Mouse (Mus musculus) lung, embryonic 15.5 days (tissue): Measurements from ENCODE around the gene Srek1ip1. TPM values are rescaled to one million over a fixed set of nuclear protein-coding genes. Genes with fewer than 3 reads are reported as not detected.

Source experiments
- ATAC-seq: fragments of 200-750 bp; cut with Nextera tagmentation; 2 replicates; pipeline ENCODE4 v1.8.0; 2017; ENCODE audit warnings: moderate number of reproducible peaks, borderline replicate concordance; ENCODE audit not compliant: low FRiP score, low TSS enrichment; ENCODE audit errors: extremely low read depth
- H3K27ac ChIP-seq: fragments of 300-500 bp; sonication (generic); 2 replicates; pipeline ENCODE4 v1.5.1; 2015; ENCODE audit warnings: moderate library complexity, mild to moderate bottlenecking, inconsistent platforms
- H3K27me3 ChIP-seq: fragments of 300-500 bp; sonication (generic); 2 replicates; pipeline ENCODE4 v1.6.1; 2015; ENCODE audit warnings: inconsistent platforms
- H3K36me3 ChIP-seq: fragments of 300-500 bp; sonication (generic); 2 replicates; pipeline ENCODE4 v1.6.1; 2015; ENCODE audit warnings: inconsistent platforms
- H3K4me1 ChIP-seq: fragments of 300-500 bp; sonication (generic); 2 replicates; pipeline ENCODE4 v1.6.1; 2015; ENCODE audit warnings: inconsistent platforms
- H3K4me2 ChIP-seq: fragments of 300-500 bp; sonication (generic); 2 replicates; pipeline ENCODE4 v1.6.1; 2015; ENCODE audit warnings: inconsistent platforms, mild to moderate bottlenecking, moderate library complexity
- H3K4me3 ChIP-seq: fragments of 300-500 bp; sonication (generic); 2 replicates; pipeline ENCODE4 v1.5.1; 2015; ENCODE audit warnings: mild to moderate bottlenecking, inconsistent platforms
- H3K9ac ChIP-seq: fragments of 300-500 bp; sonication (generic); 2 replicates; pipeline ENCODE4 v1.6.1; 2015; ENCODE audit warnings: inconsistent platforms
- H3K9me3 ChIP-seq: fragments of 300-500 bp; sonication (generic); 2 replicates; pipeline ENCODE4 v1.6.1; 2016; ENCODE audit warnings: inconsistent platforms
- WGBS: fragments of 180-500 bp; shearing (Covaris S2); methylation state at CpG from one replicate; pipeline ENCODE4 v1.1.7; 2015; 5-methylcytosine and 5-hydroxymethylcytosine counted together
- polyA plus RNA-seq: library from polyadenylated mRNA; unstranded; fragments of >200 nt; fragmentation: Nextera tagmentation; extraction: Ambion mirVana; gene quantifications from 2 replicates; pipeline ENCODE4 v1.2.1, GENCODE M21; 2015

Srek1ip1 gene
- polyA plus RNA-seq, 1 experiment from 2014 or later: 23.0 TPM

DNA sequence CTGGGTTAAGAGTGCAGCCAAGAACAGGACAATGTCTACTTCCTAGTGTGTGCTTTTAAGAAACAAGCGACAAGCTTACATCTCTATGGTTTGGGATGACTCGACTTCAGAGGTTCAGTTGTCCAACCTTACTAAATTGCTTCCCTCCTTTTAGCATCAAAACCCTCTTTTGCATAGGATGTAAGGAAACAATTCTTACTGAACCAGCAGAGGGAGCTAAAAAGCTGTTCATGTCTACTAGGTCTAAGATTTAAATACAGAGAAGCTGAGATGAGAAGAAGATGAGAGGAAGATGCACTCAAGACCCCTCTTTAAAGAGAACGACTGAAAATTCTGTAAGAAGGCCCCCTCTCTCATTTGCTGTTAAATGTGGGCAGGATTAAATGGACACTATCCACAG lies 13.4 kb downstream of the Srek1ip1 start:
- H3K4me3 ChIP-seq: no peak overlapping the region
- 51% methylated on average over 3 of the region's 3 CpGs for WGBS
- H3K4me1 ChIP-seq: no peaks in the 10 kb centered on the region
- no peak overlapping the region for H3K27ac ChIP-seq
- H3K27me3 ChIP-seq: no peaks in the 10 kb centered on the region
- H3K36me3 ChIP-seq: peaks cover 29% of the 10 kb centered on the region
- H3K9ac ChIP-seq: no peak overlapping the region
- H3K4me2 ChIP-seq: no peak overlapping the region
- no peak for ATAC-seq
- H3K9me3 ChIP-seq: no peaks in the 10 kb centered on the region

DNA sequence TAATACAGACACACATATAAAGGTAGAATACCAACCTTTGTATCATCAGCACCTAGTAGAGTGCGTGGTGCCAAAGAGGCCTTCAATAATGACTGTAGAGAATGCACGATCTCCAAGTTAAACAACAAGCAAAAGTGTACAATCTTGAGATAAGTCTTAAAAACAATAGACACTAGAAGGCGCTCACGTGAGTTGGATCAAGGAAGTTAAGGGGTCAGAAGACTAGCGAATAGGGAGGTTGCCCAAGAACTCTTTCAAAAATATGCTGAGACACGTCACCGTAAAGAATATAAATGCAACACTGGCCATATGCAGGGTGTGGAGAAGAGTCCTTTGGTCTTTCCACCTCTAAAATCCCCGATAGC lies 24.0 kb downstream of the Srek1ip1 start:
- no peaks in the 10 kb centered on the region for H3K36me3 ChIP-seq
- H3K4me1 ChIP-seq: peaks cover 18% of the 10 kb centered on the region
- peak; percentile 8; the same call in 1 of the 2 replicates for ATAC-seq
- WGBS: 3% methylated on average over 8 of the region's 8 CpGs
- H3K27ac ChIP-seq: peak overlapping the region; percentile 79; the same call in 1 of the 2 replicates
- peak overlapping the region; percentile 81 for H3K9ac ChIP-seq
- H3K4me2 ChIP-seq: peak overlapping the region; percentile 62
- peak overlapping the region; percentile 71 for H3K4me3 ChIP-seq
- no peaks in the 10 kb centered on the region for H3K27me3 ChIP-seq
- H3K9me3 ChIP-seq: no peaks in the 10 kb centered on the region

- Histone ChIP-seq H3K9ac (peak within 1 kb of the TSS; percentile 81), H3K4me1 (peaks cover 18% of the 10 kb centered on the region), H3K9me3 (no peaks in the 10 kb centered on the region), H3K4me2 (peak within 1 kb of the TSS; percentile 62), H3K27me3 (no peaks in the 10 kb centered on the region), H3K36me3 (no peaks in the 10 kb centered on the region), H3K27ac (peak within 1 kb of the TSS; percentile 79), H3K4me3 (peak within 1 kb of the TSS; percentile 71)
- peak; percentile 94 for ATAC-seq
- under 1% methylated on average over 50 of the region's 50 CpGs for WGBS
Measured at GRCm38 (mm10) chr13:104816635-104817571, 24.6 kb downstream of the Srek1ip1 start, which contains the start of gene Cwc27. Gene Cwc27, minus strand, starts transcription at chr13:104817142.

DNA sequence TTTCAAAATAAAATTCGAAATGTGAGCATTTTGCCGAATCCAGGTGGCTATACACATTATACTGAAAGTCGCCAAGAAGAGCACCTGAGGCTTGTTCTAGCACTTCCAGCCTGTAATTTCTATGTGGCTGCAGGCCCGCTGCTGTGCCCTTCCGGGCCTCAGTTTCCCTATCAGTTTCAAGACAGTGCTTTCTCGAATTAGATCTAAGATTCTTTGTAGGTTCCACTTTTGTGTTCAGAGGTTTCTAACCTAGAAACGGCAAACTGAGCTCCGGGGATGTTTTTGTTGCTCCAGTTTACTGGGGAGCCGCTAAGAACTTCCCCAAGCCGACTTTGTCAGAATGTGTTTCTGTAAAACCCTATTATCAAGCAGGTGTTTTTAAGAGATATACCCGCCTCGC lies 25.4 kb downstream of the Srek1ip1 start:
- peaks cover 21% of the 10 kb centered on the region for H3K4me1 ChIP-seq
- H3K36me3 ChIP-seq: no peaks in the 10 kb centered on the region
- peak overlapping the region; percentile 62 for H3K4me2 ChIP-seq
- H3K9ac ChIP-seq: peak overlapping the region; percentile 81
- 47% methylated on average over 12 of the region's 12 CpGs for WGBS
- peak overlapping the region; percentile 71 for H3K4me3 ChIP-seq
- H3K9me3 ChIP-seq: no peaks in the 10 kb centered on the region
- H3K27ac ChIP-seq: no peak overlapping the region
- no peaks in the 10 kb centered on the region for H3K27me3 ChIP-seq
- no peak for ATAC-seq

DNA sequence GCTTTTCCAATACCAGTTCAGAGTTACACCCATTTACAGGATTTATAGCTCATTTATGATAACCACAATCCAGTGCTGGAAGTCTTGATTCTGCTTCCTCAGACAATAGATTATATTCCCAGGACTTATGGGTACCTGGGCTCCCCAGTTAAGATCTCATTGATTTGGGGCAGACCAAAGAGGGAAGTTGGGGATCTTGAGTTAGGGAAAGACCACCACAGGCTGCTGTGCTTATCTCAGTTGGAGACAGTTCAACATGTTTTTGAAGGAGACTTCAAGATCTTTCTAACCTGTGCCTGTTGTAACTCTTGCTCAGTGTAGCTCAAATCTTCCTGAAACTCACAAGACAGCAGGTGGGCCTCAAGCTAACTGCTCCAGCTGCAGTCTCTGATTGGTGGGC lies 28.9 kb downstream of the Srek1ip1 start:
- Histone ChIP-seq H3K9ac (no peak overlapping the region), H3K36me3 (no peaks in the 10 kb centered on the region), H3K27ac (no peak overlapping the region), H3K4me3 (no peak overlapping the region), H3K4me1 (peaks cover 11% of the 10 kb centered on the region), H3K9me3 (no peaks in the 10 kb centered on the region), H3K27me3 (no peaks in the 10 kb centered on the region), H3K4me2 (no peak overlapping the region)
- ATAC-seq: no peak

DNA sequence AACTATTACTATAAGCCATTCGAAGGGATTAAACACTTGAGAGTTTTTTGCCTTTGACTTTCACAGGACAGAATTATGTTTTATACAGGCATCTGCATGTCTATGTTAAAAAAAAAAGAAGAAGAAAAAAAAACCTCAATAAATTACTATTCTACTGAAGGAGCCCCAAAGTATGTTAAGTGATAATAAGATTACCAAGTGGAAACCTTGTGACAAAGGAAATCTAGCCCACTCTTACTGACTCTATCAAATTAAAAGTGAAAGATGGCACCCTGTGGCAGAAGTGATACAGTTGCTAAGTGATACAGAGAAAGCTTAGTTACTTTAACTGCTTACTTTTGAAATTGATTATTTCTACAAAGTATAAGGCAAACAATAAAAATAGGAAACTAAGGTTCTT lies 29.6 kb downstream of the Srek1ip1 start:
- WGBS: 92% methylated on average over 1 of the region's 1 CpGs
- Histone ChIP-seq H3K9ac (no peak overlapping the region), H3K4me3 (no peak overlapping the region), H3K27me3 (no peaks in the 10 kb centered on the region), H3K36me3 (peaks cover under 1% of the 10 kb centered on the region), H3K27ac (no peak overlapping the region), H3K9me3 (no peaks in the 10 kb centered on the region), H3K4me2 (no peak overlapping the region), H3K4me1 (peaks cover 11% of the 10 kb centered on the region)
- ATAC-seq: no peak

DNA sequence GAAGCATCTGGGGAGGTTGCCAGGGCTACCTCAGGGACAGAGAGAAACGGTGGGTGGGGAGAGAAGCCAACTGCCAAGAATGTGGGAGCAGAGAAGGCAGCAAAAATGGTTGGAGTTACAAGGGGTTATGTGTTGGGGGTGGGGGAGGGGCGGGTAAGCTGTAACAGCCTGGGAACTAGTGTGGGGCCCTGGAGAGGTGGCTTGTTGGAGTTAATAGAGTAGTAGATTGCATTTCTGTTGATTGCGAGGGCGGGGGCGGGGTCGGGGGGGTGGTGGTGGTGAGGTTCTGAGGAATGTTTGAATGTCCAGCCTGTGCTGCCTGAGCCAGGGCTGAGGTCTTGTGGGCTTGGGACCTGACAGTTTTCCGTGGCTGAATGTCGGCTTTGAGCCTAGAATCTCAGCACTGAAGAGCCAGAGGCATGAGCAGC lies 30.1 kb downstream of the Srek1ip1 start:
- Histone ChIP-seq H3K4me2 (no peak overlapping the region), H3K9me3 (no peaks in the 10 kb centered on the region), H3K9ac (no peak overlapping the region), H3K27ac (no peak overlapping the region), H3K36me3 (peaks cover 5% of the 10 kb centered on the region), H3K4me3 (no peak overlapping the region), H3K27me3 (no peaks in the 10 kb centered on the region), H3K4me1 (peaks cover 11% of the 10 kb centered on the region)
- 32% methylated on average over 8 of the region's 8 CpGs for WGBS
- ATAC-seq: no peak

- Histone ChIP-seq H3K4me3 (no peak overlapping the region), H3K9me3 (no peaks in the 10 kb centered on the region), H3K27me3 (no peaks in the 10 kb centered on the region), H3K27ac (no peak overlapping the region), H3K36me3 (peaks cover 27% of the 10 kb centered on the region), H3K4me2 (no peak overlapping the region), H3K4me1 (0 out of 2 replicates have a peak, but pooled peaks cover 3% of the 10 kb centered on the region), H3K9ac (no peak overlapping the region)
- no peak for ATAC-seq
- 76% methylated on average over 2 of the region's 2 CpGs for WGBS
Measured at GRCm38 (mm10) chr13:104825470-104825869, 33.2 kb downstream of the Srek1ip1 start.

DNA sequence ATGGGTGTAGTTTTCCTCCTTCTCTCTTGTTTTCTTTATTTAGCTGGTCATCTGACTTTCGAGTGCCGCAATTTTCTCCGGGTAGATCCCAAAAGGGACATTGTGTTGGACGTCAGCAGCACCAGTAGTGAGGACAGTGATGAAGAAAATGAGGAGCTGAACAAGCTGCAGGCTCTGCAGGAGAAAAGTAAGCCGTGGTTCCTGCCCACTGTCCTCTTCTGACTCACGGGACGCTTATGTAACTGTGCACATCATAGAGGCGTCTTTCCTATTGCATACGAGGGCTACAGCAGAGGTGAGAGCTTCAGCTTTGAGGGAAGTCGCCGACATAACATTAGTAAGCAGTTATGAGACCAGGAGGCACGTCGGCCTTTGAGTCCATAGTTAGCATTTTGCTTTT lies 40.5 kb downstream of the Srek1ip1 start:
- Histone ChIP-seq H3K9ac (no peak overlapping the region), H3K4me1 (no peaks in the 10 kb centered on the region), H3K36me3 (peaks cover 49% of the 10 kb centered on the region), H3K4me3 (no peak overlapping the region), H3K27me3 (no peaks in the 10 kb centered on the region), H3K4me2 (no peak overlapping the region), H3K9me3 (no peaks in the 10 kb centered on the region), H3K27ac (no peak overlapping the region)
- 92% methylated on average over 13 of the region's 13 CpGs for WGBS
- no peak for ATAC-seq

DNA sequence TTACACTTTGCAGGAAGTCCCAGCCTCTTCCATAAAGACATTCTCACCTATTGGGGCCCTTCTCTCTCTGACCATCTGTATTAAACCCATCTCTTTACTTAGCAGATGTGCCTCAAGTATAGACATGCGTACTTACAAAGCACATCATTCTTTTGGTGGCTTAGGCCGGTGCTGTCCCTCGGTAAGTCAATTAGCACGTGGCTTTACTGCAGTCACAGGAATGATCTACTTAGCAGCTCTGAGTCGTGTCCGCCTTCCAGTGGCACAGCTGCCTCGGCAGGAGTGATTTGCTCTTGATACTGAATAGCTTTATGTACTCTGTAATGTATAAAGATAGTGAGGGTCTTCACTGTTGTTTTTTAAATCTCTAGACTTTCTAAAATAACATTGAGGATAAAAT lies 45.3 kb downstream of the Srek1ip1 start:
- no peak for ATAC-seq
- Histone ChIP-seq H3K9me3 (no peaks in the 10 kb centered on the region), H3K27ac (no peak overlapping the region)

DNA sequence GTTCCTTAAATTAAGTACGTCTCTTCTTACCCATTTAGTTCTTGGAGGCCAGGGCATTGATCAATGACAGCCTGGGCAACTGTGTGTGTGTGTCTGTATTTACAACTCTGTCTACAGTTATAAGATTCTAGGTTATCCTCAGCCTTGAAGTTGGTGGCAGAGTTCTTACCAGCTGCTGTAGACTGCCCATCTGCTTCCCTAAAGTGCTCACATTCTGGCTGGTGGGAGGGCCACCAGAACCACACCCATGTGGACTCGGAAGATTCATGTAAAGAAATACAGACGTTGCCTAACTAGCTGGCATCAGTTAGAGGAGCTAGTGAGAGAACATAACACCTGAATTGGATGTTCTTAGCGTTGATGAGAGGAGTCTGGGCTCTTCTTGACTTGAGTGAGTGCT lies 49.7 kb downstream of the Srek1ip1 start:
- Histone ChIP-seq H3K4me1 (no peaks in the 10 kb centered on the region), H3K9ac (no peak overlapping the region), H3K4me3 (no peak overlapping the region), H3K36me3 (peaks cover 7% of the 10 kb centered on the region), H3K9me3 (no peaks in the 10 kb centered on the region), H3K4me2 (no peak overlapping the region), H3K27me3 (no peaks in the 10 kb centered on the region), H3K27ac (no peak overlapping the region)
- WGBS: 51% methylated on average over 4 of the region's 4 CpGs
- no peak for ATAC-seq

More for the DNA sequence above, 45.3 kb downstream of the Srek1ip1 start:
- peaks cover 32% of the 10 kb centered on the region for H3K36me3 ChIP-seq
- no peak overlapping the region for H3K4me3 ChIP-seq
- 71% methylated on average over 7 of the region's 7 CpGs for WGBS
- H3K27me3 ChIP-seq: no peaks in the 10 kb centered on the region
- no peak overlapping the region for H3K9ac ChIP-seq
- H3K4me2 ChIP-seq: no peak overlapping the region
- no peaks in the 10 kb centered on the region for H3K4me1 ChIP-seq

DNA sequence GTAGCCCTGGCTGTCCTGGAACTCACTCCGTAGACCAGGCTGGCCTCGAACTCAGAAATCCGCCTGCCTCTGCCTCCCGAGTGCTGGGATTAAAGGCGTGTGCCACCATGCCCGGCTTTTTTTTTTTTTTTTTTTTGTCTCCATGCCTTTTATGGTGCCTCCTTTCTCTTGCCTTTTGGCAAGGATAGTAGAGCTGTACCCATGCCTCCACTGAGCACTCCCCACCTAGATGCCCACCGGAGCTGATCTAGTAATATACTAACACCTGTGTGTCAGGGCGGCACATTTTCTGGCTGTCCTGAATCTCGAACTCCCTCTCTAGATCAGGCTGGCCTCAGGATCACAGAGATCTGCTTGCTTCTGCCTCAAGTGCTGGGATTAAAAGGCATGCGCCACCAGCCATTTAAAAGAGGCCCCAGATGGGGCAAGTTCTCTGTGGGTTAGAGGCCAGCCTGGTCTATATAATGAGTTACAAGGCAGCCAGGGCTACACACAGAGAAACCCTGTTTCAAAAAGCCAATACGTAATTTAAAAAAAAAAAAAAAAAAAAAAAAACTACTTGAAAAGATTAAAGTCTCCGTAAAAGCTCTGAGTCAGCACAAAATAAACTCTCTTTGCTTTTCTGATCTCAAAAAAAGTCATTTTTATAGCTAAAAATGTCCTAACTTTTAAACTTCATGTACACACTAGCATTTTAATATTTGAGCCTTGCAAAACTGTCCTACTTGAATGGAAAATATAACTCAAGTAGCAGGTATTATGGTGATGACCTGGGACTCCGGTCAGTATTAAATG lies 51.2 kb downstream of the Srek1ip1 start:
- Histone ChIP-seq H3K36me3 (peaks cover 4% of the 10 kb centered on the region; the same call in 1 of the 2 replicates), H3K4me2 (no peak overlapping the region), H3K9me3 (no peaks in the 10 kb centered on the region), H3K27me3 (no peaks in the 10 kb centered on the region), H3K9ac (no peak overlapping the region), H3K4me3 (no peak overlapping the region), H3K4me1 (no peaks in the 10 kb centered on the region), H3K27ac (no peak overlapping the region)
- WGBS: 82% methylated on average over 11 of the region's 13 CpGs
- ATAC-seq: no peak
